Mouse (Mus musculus) mouse embryonic stem cell (cell line): ENCODE data around the gene Pard3.

Experiments used
- in situ Hi-C, 2 experiments: fragments of 300-500 bp; cut with MboI; formaldehyde crosslinking; loops; 1 replicate in 1 of 2; 3 replicates in 1 of 2; pipeline ENCODE4 v1.14.3; 2019 to 2020; ENCODE audit warnings: low sequenced_read_pairs in 2 of 2, low pct_unique_long_range_greater_than_20kb in 1 of 2, mixed read lengths in 1 of 2; ENCODE audit not compliant: unreplicated experiment in 1 of 2

Gene Pard3

DNA sequence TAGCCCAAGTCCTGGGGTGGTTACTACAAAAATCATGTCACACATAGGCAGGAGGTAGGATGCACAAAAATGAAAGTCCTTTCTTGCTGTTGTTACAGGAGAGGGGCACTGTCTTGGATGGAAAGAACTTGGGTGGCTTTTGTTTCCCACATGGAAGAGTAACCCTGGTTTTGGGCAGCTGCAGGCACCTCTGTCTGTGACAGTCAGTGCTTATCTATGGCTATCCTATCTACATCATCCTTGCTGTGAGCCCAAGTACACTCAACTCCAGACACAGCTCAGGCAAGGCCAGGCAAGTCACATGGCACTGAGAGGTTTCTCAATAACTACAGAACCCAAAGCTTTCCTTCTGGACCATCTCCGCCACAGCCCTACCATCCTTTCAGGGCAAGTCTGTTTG lies 506.8 kb downstream of the Pard3 start:
- in situ Hi-C loops = no loop called here

DNA sequence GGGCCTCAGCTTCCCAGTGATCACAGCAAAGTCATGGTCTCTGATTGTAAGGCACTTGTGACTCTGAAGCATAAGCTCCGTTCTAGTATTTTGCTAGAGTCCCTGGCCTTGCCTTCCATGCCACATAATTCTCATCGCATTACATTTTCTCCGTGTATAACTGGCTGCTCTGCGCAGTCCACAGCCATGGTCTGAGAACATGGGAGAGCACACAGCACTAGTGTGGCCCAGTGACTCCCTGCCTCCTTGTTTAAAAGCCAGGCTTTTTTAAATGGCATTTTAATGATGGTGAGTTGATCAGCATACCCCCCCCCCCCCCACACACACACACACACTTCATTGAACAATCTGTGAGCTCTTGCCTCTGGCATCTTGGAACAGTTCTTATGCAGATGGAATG lies 508.8 kb downstream of the Pard3 start:
- in situ Hi-C loops = no loop called here

DNA sequence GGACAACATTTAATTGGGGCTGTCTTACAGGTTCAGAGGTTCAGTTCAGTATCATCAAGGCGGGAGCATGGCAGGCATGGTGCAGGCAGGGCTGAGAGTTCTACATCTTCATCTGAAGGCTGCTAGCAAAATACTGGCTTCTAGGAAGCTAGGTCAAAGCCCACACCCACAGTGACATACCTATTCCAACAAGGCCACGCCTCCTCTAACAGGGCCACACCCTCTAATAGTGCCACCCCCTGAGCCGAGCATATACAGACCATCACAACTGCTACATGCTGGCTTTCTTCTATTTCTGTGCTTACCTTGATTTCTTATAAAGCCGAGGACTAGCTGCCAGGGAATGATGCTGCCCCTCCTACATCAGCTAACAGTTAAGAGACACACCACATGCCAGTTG lies 513.0 kb downstream of the Pard3 start:
- in situ Hi-C loops = loop anchor here in 1 of 2 experiments (25.0 kb wide), 2 partner anchors 389 to 589 kb away; no protein-coding TSS in a partner anchor

DNA sequence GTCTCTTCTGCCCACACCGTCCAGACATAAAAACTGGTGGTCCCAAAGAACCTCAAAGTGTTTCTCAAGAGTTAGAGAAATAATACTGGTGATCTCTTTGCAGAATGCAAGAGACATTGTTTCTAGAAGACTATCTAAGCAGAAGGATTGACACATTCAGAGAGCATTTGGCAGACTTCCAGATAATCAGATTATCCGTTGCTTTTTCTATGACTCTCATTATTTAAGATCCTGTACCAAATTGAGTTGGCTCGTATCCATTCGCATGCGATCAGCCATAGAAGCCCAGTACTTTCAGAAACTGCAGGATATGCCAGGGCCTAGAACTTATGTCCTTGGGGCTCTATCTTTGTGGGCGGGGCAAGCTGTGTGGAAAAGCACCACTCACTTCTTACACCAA lies 514.0 kb downstream of the Pard3 start:
- in situ Hi-C loops = loop anchor here in 1 of 2 experiments (25.0 kb wide), 2 partner anchors 390 to 590 kb away; no protein-coding TSS in a partner anchor

DNA sequence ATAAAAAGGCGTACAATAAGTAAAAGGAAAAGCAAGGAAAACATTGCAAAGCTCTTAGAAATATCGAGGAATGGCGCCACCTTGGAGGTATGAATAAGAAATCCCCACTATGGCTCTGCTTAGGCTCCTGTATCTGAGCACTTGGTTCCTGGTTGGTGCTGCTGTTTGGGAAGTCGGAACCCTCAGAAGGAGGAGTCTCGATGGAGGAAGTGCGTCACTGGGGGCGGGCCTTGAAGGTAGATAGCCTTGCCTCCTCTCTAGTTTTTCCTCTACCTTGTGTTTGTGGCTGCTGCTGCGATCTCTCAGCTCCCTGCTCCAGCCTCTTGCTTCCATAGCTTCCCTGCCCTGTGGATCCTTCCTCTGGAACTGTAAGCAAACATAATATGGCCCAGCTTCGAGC lies 515.7 kb downstream of the Pard3 start:
- in situ Hi-C loops = loop anchor here in 1 of 2 experiments (25.0 kb wide), 2 partner anchors 392 to 592 kb away; no protein-coding TSS in a partner anchor

DNA sequence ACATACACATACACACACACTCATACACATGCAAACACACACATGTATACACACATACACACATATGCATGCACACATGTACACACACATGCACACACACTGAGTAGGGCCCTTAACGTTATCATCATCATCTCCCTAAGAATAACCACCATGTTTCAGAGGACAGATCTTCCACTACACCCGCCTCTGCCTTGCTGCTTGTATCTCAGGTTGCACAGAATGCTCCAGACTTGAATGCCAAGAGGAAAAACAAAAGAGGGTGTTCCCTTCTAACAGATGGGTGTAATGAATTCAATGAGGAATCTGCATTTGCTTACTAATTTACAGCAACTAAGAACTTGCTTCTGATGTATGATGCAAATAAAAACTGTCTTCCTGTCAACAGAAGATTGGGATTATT lies 519.7 kb downstream of the Pard3 start:
- in situ Hi-C loops = loop anchor here (10.0 to 25.0 kb wide), 3 partner anchors 249 to 596 kb away; no protein-coding TSS in a partner anchor

DNA sequence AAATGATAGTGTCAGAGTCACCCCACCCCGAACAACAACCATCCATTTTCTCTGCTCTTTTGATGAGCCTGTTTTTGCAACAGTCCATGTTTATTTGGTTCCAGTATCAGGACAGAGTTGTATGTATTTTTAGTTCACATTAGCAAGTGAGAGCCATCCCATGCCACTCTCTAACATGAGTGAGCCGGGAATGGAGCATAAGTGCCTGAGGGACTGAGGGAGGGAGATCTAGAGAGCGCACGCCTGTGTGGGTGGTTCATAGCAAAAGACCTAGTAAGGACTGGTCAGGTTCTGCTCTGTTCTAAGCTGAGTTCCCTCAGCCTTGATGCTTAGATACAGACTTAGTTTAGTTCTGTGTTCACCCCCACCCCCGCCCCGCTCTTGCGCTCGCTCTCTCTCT lies 521.9 kb downstream of the Pard3 start:
- in situ Hi-C loops = loop anchor here (10.0 to 25.0 kb wide), 3 partner anchors 251 to 598 kb away; no protein-coding TSS in a partner anchor

DNA sequence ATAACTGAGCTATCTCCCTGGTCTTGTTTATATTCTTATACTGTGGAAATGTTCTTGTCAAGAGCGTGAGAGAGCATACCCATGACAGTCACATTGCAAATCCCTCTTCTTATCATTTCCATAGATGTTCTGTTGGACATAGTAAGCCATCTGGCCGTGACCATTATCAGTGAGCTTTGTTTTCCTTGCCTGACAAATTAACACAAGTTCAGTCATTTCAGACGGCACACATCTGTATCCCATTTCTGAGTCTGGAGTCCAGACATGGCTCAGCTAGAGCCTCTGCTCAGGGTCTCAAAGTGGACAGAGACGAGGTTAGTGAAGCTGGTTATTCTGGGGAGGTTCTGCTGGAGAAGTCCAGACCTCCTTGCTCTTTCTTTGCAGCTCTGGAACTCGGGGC lies 523.0 kb downstream of the Pard3 start:
- in situ Hi-C loops = loop anchor here (10.0 to 25.0 kb wide), 3 partner anchors 252 to 599 kb away; no protein-coding TSS in a partner anchor

DNA sequence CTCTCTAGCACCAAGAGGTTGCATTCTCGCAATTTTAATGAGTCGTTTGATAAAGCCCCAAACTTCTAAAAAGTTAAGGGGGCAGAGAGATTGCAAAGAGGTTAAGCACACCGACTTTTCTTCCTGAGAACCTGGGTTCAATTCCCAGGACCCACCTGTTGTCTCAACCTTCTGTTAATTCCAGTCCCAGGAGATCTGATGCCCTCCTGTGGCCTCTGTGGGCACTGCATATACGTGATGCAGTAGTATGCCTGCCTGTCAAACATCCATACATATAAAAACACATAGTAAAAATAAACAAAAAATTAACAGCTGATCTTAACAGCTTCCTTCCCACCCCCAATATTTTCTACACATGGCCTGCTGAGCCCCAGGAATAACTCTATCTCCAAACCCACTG lies 524.6 kb downstream of the Pard3 start:
- in situ Hi-C loops = loop anchor here (10.0 to 25.0 kb wide), 3 partner anchors 254 to 601 kb away; no protein-coding TSS in a partner anchor

DNA sequence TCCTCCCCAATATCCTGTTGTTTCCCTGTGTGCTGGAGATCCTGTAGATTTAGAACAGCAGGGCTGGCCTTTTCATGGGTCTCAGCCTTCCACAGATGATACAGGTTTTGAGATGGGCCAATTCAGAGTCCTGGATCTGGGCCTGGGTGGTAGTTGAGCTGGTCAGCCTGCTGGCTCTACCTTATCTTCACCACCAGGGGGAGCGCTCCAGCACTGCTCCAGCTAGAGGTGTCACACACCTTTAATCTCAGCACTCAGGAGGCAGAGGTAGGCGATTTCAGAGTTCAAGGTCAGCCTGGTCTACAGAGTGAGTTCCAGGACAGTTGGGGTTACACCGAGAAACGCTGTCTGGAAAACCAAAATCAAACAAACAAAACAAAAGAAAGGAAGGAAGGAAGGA lies 525.6 kb downstream of the Pard3 start:
- in situ Hi-C loops = loop anchor here (10.0 to 25.0 kb wide), 3 partner anchors 254 to 602 kb away; no protein-coding TSS in a partner anchor

DNA sequence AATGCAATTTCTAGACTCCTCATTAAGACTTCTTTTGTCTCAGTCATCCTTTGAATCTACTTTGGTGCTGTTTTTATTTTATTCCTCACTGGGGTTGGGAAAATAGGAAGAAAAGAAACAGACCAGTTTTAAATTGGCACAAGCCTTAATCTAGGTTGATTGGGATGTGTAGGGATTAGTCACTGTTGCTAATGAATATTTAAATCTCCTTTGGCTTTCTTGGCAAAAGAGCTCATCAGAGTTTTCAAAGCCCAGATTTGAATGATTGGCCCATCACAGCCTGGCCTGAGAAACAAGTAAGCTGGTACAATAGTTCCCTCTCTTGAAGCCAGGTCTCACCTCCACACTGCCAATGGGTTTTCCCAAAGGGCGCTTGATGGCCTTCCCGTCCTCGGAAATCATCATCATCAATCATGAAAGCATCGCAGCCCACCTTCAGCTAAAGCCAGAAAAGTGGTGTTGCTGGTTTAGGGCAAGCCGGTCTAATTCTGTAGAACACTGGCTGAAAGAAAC lies 527.0 kb downstream of the Pard3 start:
- in situ Hi-C loops = loop anchor here in 1 of 2 experiments (25.0 kb wide), 2 partner anchors 403 to 603 kb away; no protein-coding TSS in a partner anchor

DNA sequence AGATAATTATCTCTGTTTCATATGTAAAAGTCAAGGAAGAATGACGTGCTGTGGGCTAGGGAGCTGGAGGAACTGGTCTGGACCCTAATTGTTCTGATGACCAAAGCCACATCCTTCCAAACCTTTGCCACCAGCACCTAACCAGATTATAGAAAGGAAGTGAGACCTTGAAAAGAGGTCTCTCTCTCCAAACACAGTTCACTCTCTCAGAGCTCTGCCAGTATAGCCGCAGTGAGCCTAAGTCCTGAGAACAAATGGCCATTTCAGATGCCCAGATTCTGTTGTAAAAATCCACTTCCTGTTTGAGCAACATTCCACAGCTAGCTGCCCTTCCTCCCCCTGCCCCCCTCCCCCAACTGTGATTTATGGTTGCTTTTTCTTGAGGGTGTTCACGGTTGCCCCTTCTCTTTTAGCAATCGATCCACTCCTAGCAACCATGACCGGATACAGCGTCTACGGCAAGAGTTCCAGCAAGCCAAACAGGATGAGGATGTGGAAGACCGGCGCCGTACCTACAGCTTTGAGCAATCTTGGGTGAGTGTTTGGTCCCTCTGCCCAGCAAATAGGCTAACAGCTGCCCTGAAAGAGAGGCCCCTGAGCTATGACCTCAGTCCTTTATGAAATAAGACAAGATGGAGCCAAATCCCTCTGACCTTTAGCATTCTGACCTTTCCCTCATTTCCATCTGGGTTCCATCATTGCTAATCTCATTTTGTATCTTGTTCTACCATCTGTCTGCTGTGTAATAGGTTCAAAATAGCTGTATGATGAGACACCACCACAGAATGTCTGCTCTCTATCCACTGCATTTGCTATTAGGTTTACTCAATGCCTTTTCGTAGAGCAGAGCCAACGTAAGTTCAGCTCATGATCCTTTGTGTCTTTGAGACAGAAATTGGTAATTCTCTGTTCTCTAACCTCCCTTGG lies 529.2 kb downstream of the Pard3 start:
- in situ Hi-C loops = loop anchor here in 1 of 2 experiments (25.0 kb wide), 2 partner anchors 406 to 606 kb away; no protein-coding TSS in a partner anchor

DNA sequence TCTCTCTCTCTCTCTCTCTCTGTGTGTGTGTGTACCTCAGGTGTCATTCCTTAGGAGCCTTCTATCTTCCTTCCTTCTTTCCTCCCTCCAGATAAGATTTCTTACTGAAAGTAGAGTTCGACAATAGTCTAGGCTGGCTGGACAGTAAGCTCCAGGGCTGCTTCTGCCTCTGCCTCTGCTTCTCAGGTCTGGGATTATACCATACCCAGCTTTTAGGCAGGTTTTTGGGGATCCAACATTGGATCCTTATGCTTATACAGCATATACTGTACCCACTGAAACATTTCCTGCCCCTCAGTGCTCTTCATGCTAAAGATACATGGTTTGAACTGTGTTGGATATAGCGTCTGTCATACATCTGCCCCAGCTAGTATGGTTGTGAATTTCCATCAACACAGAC lies 536.9 kb downstream of the Pard3 start:
- in situ Hi-C loops = loop anchor here in 1 of 2 experiments (25.0 kb wide), 1 partner anchor 762 kb away; the partner anchor contains the start of gene Nrp1

DNA sequence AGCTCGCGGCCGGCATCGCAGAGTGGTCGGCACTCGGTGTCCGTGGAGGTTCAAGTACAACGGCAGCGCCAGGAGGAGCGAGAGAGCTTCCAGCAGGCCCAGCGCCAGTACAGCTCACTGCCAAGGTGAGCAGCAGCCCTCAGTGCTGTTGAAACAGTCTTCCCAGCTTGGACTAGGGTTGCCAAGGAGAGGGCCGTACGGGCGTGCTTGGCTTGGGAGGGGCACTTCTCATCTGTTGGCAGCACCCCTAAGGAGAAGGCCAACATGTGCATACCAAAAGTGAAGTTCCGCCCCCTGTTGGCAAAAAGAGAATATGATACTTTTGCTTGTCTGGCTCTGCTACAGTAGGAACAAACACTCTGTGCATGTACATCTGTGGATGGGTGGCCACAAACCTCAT lies 539.4 kb downstream of the Pard3 start:
- in situ Hi-C loops = loop anchor here in 1 of 2 experiments (25.0 kb wide), 1 partner anchor 759 kb away; the partner anchor contains the start of gene Nrp1

DNA sequence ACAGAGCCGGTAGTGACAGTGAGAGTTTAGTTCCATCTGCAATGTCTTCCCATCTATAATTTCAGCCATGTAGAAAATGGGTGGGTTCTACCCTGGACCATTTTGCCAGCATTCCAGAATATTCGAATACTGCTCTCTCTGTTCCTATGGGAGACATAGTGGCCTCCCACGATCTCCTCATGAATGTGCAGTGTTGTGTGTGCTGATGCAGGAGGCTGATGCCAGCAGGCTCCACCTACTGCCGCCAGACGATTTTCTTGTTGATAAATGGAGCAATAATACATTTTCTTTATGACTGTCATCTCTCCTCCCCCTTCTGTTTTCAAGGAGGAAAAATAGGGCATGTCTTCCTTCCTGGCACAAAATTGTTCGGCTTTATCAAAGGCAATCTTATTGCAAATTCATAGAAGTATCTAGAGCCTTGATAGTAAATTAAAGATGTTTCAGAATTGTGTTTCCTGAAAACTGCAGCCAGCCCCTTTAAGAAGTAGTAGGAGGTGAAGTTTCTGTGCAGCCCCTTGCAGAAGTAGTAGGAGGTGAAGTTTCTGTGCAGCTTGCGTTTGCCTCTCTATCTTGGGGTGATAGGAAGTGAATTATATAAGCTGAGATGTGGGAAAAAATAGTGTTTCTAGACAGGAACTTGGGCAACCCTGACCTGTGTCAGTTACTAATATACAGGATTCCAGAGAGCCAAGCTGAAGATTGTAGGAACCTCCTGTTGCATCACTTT lies 545.0 kb downstream of the Pard3 start:
- in situ Hi-C loops = loop anchor here in 1 of 2 experiments (25.0 kb wide), 1 partner anchor 754 kb away; the partner anchor contains the start of gene Nrp1

DNA sequence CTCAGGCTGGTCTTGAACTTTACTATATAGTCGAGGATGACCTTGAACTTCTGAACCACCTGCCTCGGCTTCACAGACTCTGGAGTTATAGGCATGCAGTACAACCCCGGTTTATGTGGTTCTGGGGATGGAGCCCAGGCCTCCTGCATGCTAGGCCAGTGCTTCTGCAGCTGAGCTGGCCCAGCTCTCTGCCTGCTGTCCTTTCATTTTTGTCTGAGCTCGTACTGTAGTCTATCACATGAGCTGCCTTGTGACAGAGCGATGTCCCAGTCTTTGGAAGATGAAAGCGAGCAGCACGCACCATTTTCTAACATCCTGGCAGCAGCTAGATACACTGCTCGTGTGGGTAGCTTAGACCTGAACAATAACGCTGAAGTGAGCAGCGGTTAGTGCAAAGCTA lies 545.6 kb downstream of the Pard3 start:
- in situ Hi-C loops = loop anchor here in 1 of 2 experiments (25.0 kb wide), 1 partner anchor 753 kb away; the partner anchor contains the start of gene Nrp1

DNA sequence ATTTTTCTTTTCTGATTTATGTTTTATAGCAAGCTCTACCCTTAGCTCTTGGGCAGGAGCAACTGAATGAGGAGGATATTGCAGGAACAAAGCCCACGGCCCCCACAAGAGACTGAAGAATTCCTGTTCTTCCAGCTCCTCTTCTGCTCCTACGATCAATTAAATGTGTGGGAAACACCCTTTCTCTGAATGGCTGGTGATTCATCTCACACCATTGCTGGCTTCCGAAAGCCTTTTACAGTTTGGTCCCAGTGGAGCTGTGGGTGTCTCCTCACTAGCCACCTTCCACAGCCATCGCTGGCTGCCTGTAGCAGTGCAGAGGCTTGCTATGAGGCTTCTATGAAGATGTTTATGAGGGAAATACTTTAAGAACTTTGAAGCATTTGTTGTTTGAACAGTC lies 550.5 kb downstream of the Pard3 start:
- in situ Hi-C loops = loop anchor here in 1 of 2 experiments (25.0 kb wide), 1 partner anchor 748 kb away; the partner anchor contains the start of gene Nrp1

DNA sequence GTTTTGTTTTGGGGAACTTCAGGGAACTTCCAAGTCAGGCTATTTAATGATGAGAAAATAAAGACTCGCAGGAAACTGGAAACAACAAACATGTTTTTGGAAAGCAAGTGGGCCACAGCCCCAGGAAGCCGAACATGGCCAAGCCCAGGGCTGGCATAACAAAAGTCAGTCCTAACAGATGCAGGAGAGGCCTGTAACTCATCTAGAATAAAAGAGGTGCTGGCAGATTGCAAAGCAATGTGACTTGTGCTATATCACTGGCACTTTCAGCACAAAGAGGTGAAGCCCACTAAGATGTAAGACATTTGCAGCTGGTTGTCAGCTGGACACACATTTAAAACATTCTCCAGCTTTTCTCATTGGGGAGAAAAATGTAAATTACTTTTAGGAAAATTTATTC lies 553.0 kb downstream of the Pard3 start:
- in situ Hi-C loops = loop anchor here in 1 of 2 experiments (25.0 kb wide), 1 partner anchor 746 kb away; the partner anchor contains the start of gene Nrp1
